Mouse (Mus musculus): Measurements from ENCODE around the gene Tnpo1.

GRCm38 (mm10) chr13:98971641-98972040, 45.5 kb upstream of the Tnpo1 start:
- TF ChIP-seq CTCF (IDR thresholded peaks at IDR 0.05; ENCODE audit: extremely low read depth, insufficient read depth, insufficient read length, insufficient replicate concordance) (no peak), POLR2A (IDR thresholded peaks at IDR 0.05; ENCODE audit: low read depth, low read length) (no peak)
